Mouse (Mus musculus): ENCODE data around the gene Bach1. TPM values are rescaled to one million over a fixed set of nuclear protein-coding genes. Genes with fewer than 3 reads are reported as not detected.

Bach1 gene
- total and polyA plus RNA-seq, 3 experiments = 11.4 to 20.9 (median 13.4) TPM

DNA sequence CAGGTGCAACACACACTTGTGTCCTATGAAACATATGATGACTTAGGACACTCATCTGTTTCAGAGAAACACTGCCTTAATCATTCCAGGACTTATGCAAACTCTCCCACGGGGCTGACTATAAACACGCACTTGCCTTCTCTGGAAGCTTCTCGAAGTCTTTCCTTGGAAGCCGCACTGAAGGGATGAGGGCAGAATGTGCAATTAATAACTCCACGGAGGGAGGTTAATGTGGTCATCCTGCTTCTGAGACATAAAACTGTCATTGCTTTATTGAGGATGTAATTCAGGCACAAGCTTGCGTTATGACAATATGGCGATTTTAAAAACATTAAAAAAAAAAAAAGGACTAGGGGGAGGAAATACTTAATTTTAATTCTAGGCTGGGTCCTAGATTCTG is 82.9 kb downstream of the Bach1 start:
- TF ChIP-seq TCF12 (IDR thresholded peaks at IDR 0.05; ENCODE audit: low read depth, low read length) = no peak
- no peak for TF ChIP-seq POLR2AphosphoS2 (IDR thresholded peaks at IDR 0.05; ENCODE audit: low read depth, low read length)
- TF ChIP-seq RCOR1 (conservative IDR thresholded peaks at IDR 0.05; ENCODE audit: low read depth, low read length) = no peak
- TF ChIP-seq MXI1 (IDR thresholded peaks at IDR 0.05; ENCODE audit: low read depth, low read length) = no peak
- TF ChIP-seq UBTF (IDR thresholded peaks at IDR 0.05; ENCODE audit: low read depth, low read length) = no peak
- no peak for TF ChIP-seq NRF1 (IDR thresholded peaks at IDR 0.05; ENCODE audit: low read depth, low read length)
- no peak for TF ChIP-seq E2F4 (IDR thresholded peaks at IDR 0.05; ENCODE audit: insufficient replicate concordance, low read depth, low read length)
- no peak for TF ChIP-seq RAD21 (IDR thresholded peaks at IDR 0.05; ENCODE audit: low read depth, low read length)
- no peak for TF ChIP-seq NELFE (IDR thresholded peaks at IDR 0.05; ENCODE audit: low read depth, low read length)
- TF ChIP-seq MYC (IDR thresholded peaks at IDR 0.05; ENCODE audit: low read depth, low read length) = no peak
- no peak overlapping the region for H3K4me3 ChIP-seq (replicated peaks in 1 of 3; ENCODE audit: low read depth in 2 of 3, low read length in 2 of 3, poor library complexity in 1 of 3)
- no peaks in the 10 kb centered on the region for H3K9me3 ChIP-seq (replicated peaks; ENCODE audit: low read length)
- no peaks in the 10 kb centered on the region for H3K79me2 ChIP-seq (replicated peaks; ENCODE audit: control insufficient read depth, extremely low read depth, insufficient read depth, poor library complexity, severe bottlenecking)
- H3K9ac ChIP-seq (ENCODE audit: insufficient read depth, low read depth) = no peak overlapping the region
- H3K36me3 ChIP-seq (replicated peaks in 1 of 2; ENCODE audit: control insufficient read depth in 1 of 2, insufficient read depth in 1 of 2, low read length in 1 of 2) = no peaks in the 10 kb centered on the region
- in situ Hi-C loops (cut with MboI; ENCODE audit: low pct_ligation_motif_present, low pct_unique_long_range_greater_than_20kb, low sequenced_read_pairs) (no loop called here), dilution Hi-C loops (cut with MboI; ENCODE audit: extremely low pct_ligation_motif_present, extremely low pct_unique_long_range_greater_than_20kb, low sequenced_read_pairs) (no loop called here)
- no peak overlapping the region for H3K4me2 ChIP-seq (ENCODE audit: insufficient read depth, low read depth, poor library complexity, severe bottlenecking)
- 0 out of 4 replicates have a peak, but pooled peaks cover 0 to 2% of the 10 kb centered on the region in 2 experiments for H3K4me1 ChIP-seq (ENCODE audit: control insufficient read depth in 1 of 2, insufficient read depth in 2 of 2)
- no peaks in the 10 kb centered on the region for H3K27me3 ChIP-seq (replicated peaks)
- DNase-seq (ENCODE audit: extremely low read depth) = no peak
- H3K27ac ChIP-seq (ENCODE audit: insufficient read depth, low read depth) = no peak overlapping the region

Other genes starting within 250 kb of the Bach1 start
- gene Usp16, start 244.2 kb upstream of the Bach1 start, total RNA-seq (2012; rRNA removed) = 85.6 and 92.2 TPM in 2 replicates
- gene Usp16, start 244.2 kb upstream of the Bach1 start, total RNA-seq (2014; rRNA removed) = 77.0 and 80.9 TPM in 2 replicates
- 144 and 149 TPM in 2 replicates for gene Usp16, start 244.2 kb upstream of the Bach1 start, polyA plus RNA-seq (2012; ENCODE audit: insufficient read length, low read depth)
- gene Cct8, start 203.1 kb upstream of the Bach1 start, total RNA-seq (2012; rRNA removed) = 350 and 466 TPM in 2 replicates
- 863 and 980 TPM in 2 replicates for gene Cct8, start 203.1 kb upstream of the Bach1 start, total RNA-seq (2014; rRNA removed)
- 1,169 and 1,185 TPM in 2 replicates for gene Cct8, start 203.1 kb upstream of the Bach1 start, polyA plus RNA-seq (2012; ENCODE audit: insufficient read length, low read depth)
- 0.08 TPM in 2 replicates for gene Map3k7cl, start 145.6 kb upstream of the Bach1 start, total RNA-seq (2012; rRNA removed)
- gene Map3k7cl, start 145.6 kb upstream of the Bach1 start, total RNA-seq (2014; rRNA removed) = not detected in 2 replicates
- gene Map3k7cl, start 145.6 kb upstream of the Bach1 start, polyA plus RNA-seq (2012; ENCODE audit: insufficient read length, low read depth) = not detected in 2 replicates

All from CH12.LX (cell line).